Mouse (Mus musculus) spleen, adult 10 weeks (tissue): ENCODE data around the gene Nedd9. TPM values are rescaled to one million over a fixed set of nuclear protein-coding genes. Genes with fewer than 3 reads are reported as not detected.

Source experiments
- polyA plus RNA-seq: library from polyadenylated mRNA; stranded (reverse); fragments of 350-450 nt; fragmentation: Illumina TruSeq; extraction: RNeasy Lipid Tissue Mini Kit (QIAGEN cat#74804); gene quantifications from one replicate; pipeline ENCODE4 v1.2.3, GENCODE M21; 2015; ENCODE audit warnings: low replicate concordance; ENCODE audit not compliant: insufficient read depth

Gene Nedd9
- polyA plus RNA-seq: 118 TPM

GRCm38 (mm10) chr13:41486606-41487408 lies at the start of gene Nedd9:
Nedd9 (minus strand) TSS chr13:41487362.

GRCm38 (mm10) chr13:41273927-41274650 lies 213.1 kb downstream of the Nedd9 start, which contains the start of gene Gm17364:
Gm17364 (minus strand) TSS chr13:41273977.

Other genes starting within 250 kb of the Nedd9 start
- 12.1 TPM for gene Smim13, start 237.5 kb downstream of the Nedd9 start, polyA plus RNA-seq
- not detected for gene Gm17364, start 213.4 kb downstream of the Nedd9 start, polyA plus RNA-seq
- 18.1 TPM for gene Tmem170b, start 118.5 kb upstream of the Nedd9 start, polyA plus RNA-seq